Comparison of ENCODE assay signal across 24 mouse cellular contexts in the genomic region with DNA sequence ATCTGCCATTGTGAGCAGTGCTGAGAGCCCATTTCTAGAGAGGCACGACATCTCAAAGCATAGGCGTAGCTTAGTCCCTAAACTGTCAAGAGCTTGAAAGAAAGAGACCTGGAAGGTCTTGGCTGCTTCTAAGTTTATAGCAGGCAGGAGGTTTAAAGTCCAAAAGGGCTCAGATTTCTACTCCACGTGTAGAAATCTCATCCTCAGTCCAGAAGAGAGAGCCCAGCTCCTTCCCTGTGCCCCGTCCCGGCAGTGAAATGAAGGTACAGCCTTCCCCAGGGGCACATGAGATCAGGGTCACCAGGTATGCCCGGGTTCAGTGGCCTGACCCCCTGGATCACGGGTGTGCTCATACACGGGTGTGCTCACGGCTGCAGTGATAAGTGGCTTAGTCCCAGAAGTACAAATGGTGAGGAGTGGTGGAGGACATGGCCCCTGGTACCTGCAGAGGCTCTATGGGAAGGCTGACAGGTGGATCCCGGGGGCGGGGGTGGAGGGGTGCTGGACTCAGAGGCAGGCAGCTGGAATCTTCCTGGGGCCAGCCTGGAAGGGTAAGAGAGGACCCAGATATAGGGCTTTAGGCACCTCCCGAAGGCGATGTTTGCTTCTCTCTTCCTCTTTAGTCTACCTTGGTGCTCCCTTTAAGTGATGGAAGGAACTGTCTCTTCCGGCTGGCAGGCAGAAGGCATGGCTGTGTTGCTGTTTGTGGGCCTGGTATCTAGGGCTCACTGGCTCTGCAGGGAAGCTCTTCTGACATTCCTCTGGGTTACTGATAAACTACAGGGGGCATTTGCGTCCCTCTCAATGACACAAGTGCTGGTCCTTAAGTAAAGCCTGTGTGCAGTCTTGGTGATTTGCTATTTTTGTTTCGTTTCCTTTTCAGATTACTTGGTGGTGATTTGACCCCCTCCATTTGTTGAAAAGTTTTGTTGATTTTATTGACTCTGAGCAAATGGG. TPM values are rescaled to one million over a fixed set of nuclear protein-coding genes. Genes with fewer than 3 reads are reported as not detected.
A peak's percentile ranks its signal among the peaks of the same experiment; 100 is the strongest.
DNase-seq lines count a peak whose midpoint lies in the region; ATAC-seq and TF ChIP-seq lines count a peak whose summit lies in the region.
"Had no signal": no experiment of that assay in that cellular context is flagged by ENCODE, and none has a peak within 500 bp of the region (broad histone marks: within the 10 kb centered on the region; RNA-seq: fewer than 3 reads in every experiment).

No protein-coding gene starts in this region.

- no peak for TF ChIP-seq CTCF in kidney, adult 2 months (conservative IDR thresholded peaks at IDR 0.05; ENCODE audit: insufficient read depth, insufficient read length, low read depth, low read length)

- H3K9ac ChIP-seq in midbrain, embryonic 14.5 days (replicated peaks; ENCODE audit: low read length), result no peak overlapping the region
- H3K9ac ChIP-seq: embryonic facial prominence, embryonic 15.5 days; heart, embryonic 12.5 days; hindbrain, embryonic 15.5 days; limb, embryonic 13.5 days; liver, embryonic 15.5 days; neural tube, embryonic 15.5 days had no signal

- ATAC-seq in midbrain, embryonic 14.5 days (ENCODE audit: low FRiP score, low TSS enrichment), result no peak
- ATAC-seq in frontal cortex, adult (ENCODE audit: low TSS enrichment), result no peak
- ATAC-seq: CD4-positive, CD25-positive, alpha-beta regulatory T cell, adult 4 months; midbrain, embryonic 16.5 days; Patski had no signal

- no peak for DNase-seq in heart, embryonic 10.5 days (ENCODE audit: low spot score)
- DNase-seq in heart, postnatal 10 days, result no peak
- DNase-seq in kidney, adult 2 months, result peak; percentile 58
- peak; percentile 23 for DNase-seq in kidney, postnatal 14 days
- peak; percentile 57 for DNase-seq in yolk sac, embryonic 10.5 days (ENCODE audit: low spot score)
- DNase-seq in embryo, embryonic 9.5 days (ENCODE audit: extremely low spot score), result no peak
- DNase-seq in midbrain, embryonic 14.5 days, result no peak
- DNase-seq: adrenal gland, adult 8-10 months; cerebellum, adult 9-10 months; embryo, embryonic 11 days; spleen, adult 18-20 months had no signal

- H3K27me3 ChIP-seq in heart, embryonic 10.5 days (ENCODE audit: insufficient read depth, poor library complexity, severe bottlenecking), result peaks cover 6% of the 10 kb centered on the region; the same call in 1 of the 2 replicates
- H3K27me3 ChIP-seq in kidney, adult 2 months (replicated peaks; ENCODE audit: control insufficient read depth, insufficient read depth, low read length), result no peaks in the 10 kb centered on the region
- H3K27me3 ChIP-seq in midbrain, embryonic 14.5 days (ENCODE audit: control insufficient read depth, insufficient read depth, low read length), result no peaks in the 10 kb centered on the region
- H3K27me3 ChIP-seq: embryonic facial prominence, embryonic 15.5 days; hindbrain, embryonic 15.5 days; neural tube, embryonic 15.5 days; Patski had no signal

- H3K4me1 ChIP-seq in heart, embryonic 10.5 days, result peaks cover 31% of the 10 kb centered on the region
- H3K4me1 ChIP-seq in kidney, adult 2 months (ENCODE audit: control insufficient read depth, insufficient read depth, low read length), result peaks cover 10% of the 10 kb centered on the region
- H3K4me1 ChIP-seq in midbrain, embryonic 14.5 days (ENCODE audit: control insufficient read depth, insufficient read depth, low read length), result no peaks in the 10 kb centered on the region
- H3K4me1 ChIP-seq: forebrain, embryonic 10.5 days; hindbrain, embryonic 15.5 days; neural tube, embryonic 15.5 days had no signal

- no peak overlapping the region for H3K4me2 ChIP-seq in midbrain, embryonic 14.5 days (ENCODE audit: low read length)
- H3K4me2 ChIP-seq: embryonic facial prominence, embryonic 15.5 days; heart, embryonic 12.5 days; hindbrain, embryonic 15.5 days; limb, embryonic 13.5 days; liver, embryonic 15.5 days; neural tube, embryonic 15.5 days had no signal

- no peaks in the 10 kb centered on the region for H3K36me3 ChIP-seq in heart, embryonic 10.5 days
- H3K36me3 ChIP-seq in kidney, adult 2 months (ENCODE audit: control insufficient read depth, insufficient read depth, low read length), result no peaks in the 10 kb centered on the region
- no peaks in the 10 kb centered on the region for H3K36me3 ChIP-seq in midbrain, embryonic 14.5 days (ENCODE audit: control insufficient read depth, insufficient read depth, low read length)
- H3K36me3 ChIP-seq: embryonic facial prominence, embryonic 15.5 days; forebrain, embryonic 10.5 days; heart, embryonic 12.5 days; hindbrain, embryonic 15.5 days; limb, embryonic 13.5 days; liver, embryonic 15.5 days; neural tube, embryonic 15.5 days had no signal

- H3K4me3 ChIP-seq in heart, embryonic 10.5 days, result no peak overlapping the region
- H3K4me3 ChIP-seq in kidney, adult 2 months (ENCODE audit: insufficient read depth, low read depth, low read length), result no peak overlapping the region
- H3K4me3 ChIP-seq in midbrain, embryonic 14.5 days (replicated peaks; ENCODE audit: low read depth, low read length), result no peak overlapping the region
- H3K4me3 ChIP-seq: embryonic facial prominence, embryonic 15.5 days; forebrain, embryonic 10.5 days; heart, embryonic 12.5 days; hindbrain, embryonic 15.5 days; limb, embryonic 13.5 days; liver, embryonic 15.5 days; neural tube, embryonic 15.5 days had no signal

- H3K27ac ChIP-seq in heart, embryonic 10.5 days, result 0 out of 2 replicates have a peak overlapping the region, but pooled peaks have one; percentile 59
- no peak overlapping the region for H3K27ac ChIP-seq in kidney, adult 2 months (ENCODE audit: insufficient read depth, low read depth, low read length)
- H3K27ac ChIP-seq in midbrain, embryonic 14.5 days (replicated peaks; ENCODE audit: low read depth, low read length), result no peak overlapping the region
- H3K27ac ChIP-seq: embryonic facial prominence, embryonic 15.5 days; forebrain, embryonic 10.5 days; hindbrain, embryonic 15.5 days; limb, embryonic 13.5 days; liver, embryonic 15.5 days; neural tube, embryonic 15.5 days had no signal

- WGBS in heart, embryonic 10.5 days, result 46% methylated on average over 16 of the region's 16 CpGs
- 54% methylated on average over 16 of the region's 16 CpGs for WGBS in kidney, adult 2 months
- 82% methylated on average over 16 of the region's 16 CpGs for WGBS in midbrain, embryonic 14.5 days

- TF ChIP-seq POLR2A in kidney, adult 2 months (IDR thresholded peaks at IDR 0.05; ENCODE audit: low read depth, low read length), result no peak

- H3K9me3 ChIP-seq in heart, embryonic 10.5 days, result no peaks in the 10 kb centered on the region
- H3K9me3 ChIP-seq in midbrain, embryonic 14.5 days (ENCODE audit: control insufficient read depth, low read length), result no peaks in the 10 kb centered on the region
- H3K9me3 ChIP-seq: embryonic facial prominence, embryonic 15.5 days; forebrain, embryonic 10.5 days; heart, embryonic 12.5 days; hindbrain, embryonic 15.5 days; limb, embryonic 13.5 days; liver, embryonic 15.5 days; neural tube, embryonic 15.5 days had no signal

- intact Hi-C loops in heart, postnatal 10 days (cut with DNase I), result no loop called here

RNA-seq across cellular contexts. Expression of a gene that starts 10.9 kb away (rescaled TPM):
- polyA plus RNA-seq in heart, embryonic 10.5 days (2016; fragmentation: Nextera tagmentation; extraction: Ambion mirVana), result 0.83 and 2.3 TPM in 2 replicates
- 1 to 10 TPM in 1 of 2 experiments, under 1 TPM in 1; 0.60 to 1.3 TPM for total RNA-seq in heart, postnatal 10 days (2021)
- 12.8 and 14.6 TPM in 2 replicates for polyA plus RNA-seq in kidney, adult 2 months (2012; rRNA removed)
- polyA plus RNA-seq in midbrain, embryonic 14.5 days (2014; fragmentation: Nextera tagmentation; extraction: Ambion mirVana), result 5.0 and 6.1 TPM in 2 replicates
- total RNA-seq: granulocyte monocyte progenitor cell, adult 5-6 weeks; left cerebral cortex, postnatal 14 days had no signal

Comparison
In these comparisons a context has a peak if more than half of its experiments do, and no peak if none do; other contexts are left out.
1. DNase-seq: peak in kidney, adult 2 months (single experiment), kidney, postnatal 14 days (single experiment) and yolk sac, embryonic 10.5 days (single experiment); none in heart, embryonic 10.5 days (single experiment), heart, postnatal 10 days (0 of 2), embryo, embryonic 9.5 days (single experiment) and midbrain, embryonic 14.5 days (single experiment).